Mouse (Mus musculus) left cerebral cortex, postnatal 10 days (tissue): ENCODE data around the gene Gcm2. TPM values are rescaled to one million over a fixed set of nuclear protein-coding genes. Genes with fewer than 3 reads are reported as not detected.

ENCODE experiments used
- DNase-seq, 2 experiments: peaks; one replicate each; pipeline ENCODE4 v3.0.0; 2021 to 2022; ENCODE audit warnings: low spot score in 2 of 2, mixed read lengths in 1 of 2; ENCODE audit errors: extremely low spot score in 1 of 2
- intact Hi-C: fragments of 180-260 bp; cut with DNase I; formaldehyde crosslinking; loops from one replicate; pipeline ENCODE4 v1.15.1; 2025
- total RNA-seq, 2 experiments: library from RNA; stranded (reverse); gene quantifications; 2 replicates each; pipeline ENCODE4 v1.2.3; 2021

Gene Gcm2
- total RNA-seq, 2 experiments from 2014 or later, result not detected

DNA sequence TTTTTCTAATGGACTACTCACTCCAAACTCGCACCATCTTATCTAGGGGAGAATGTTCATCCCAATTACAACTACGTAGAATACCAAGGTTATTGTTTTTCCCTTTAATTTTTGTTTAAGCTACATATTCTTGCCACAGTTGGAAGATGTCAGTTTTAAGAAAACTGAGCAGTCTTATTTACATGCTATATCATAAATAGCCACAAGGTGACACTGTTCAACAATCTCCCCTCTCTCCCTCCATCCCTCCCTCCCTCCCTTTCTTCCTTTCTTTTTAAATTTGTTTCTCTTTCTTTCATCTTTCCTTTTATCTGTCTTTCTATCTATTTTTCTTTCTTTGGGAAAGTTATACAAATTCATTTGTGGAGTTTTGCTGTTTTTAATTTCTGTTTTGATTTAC is 25.7 kb downstream of the Gcm2 start:
- intact Hi-C loops, result loop anchor here (2.0 to 10.0 kb wide), 2 partner anchors 154 to 490 kb away; no protein-coding TSS in a partner anchor
- no peak for DNase-seq

DNA sequence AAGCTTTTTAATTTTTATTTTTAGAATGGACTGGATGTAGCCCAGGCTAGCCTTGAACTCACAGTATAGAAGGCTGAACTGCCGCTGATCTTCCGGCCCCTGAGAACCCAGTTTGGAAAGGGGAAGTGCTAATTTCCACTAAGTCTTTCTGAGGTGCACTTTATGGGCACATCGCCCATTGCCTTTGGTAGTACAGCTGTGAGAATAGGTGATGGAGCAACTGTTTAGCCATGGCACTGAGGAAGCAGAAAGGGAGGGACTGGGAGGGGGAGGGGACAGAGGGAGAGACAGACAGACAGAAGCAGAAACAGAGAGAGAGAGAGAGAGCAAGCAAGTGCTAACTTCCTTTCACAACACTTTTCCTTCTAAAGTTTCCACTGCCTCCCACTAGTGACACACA is 26.3 kb downstream of the Gcm2 start:
- intact Hi-C loops, result loop anchor here (2.0 to 10.0 kb wide), 2 partner anchors 154 to 490 kb away; no protein-coding TSS in a partner anchor

DNA sequence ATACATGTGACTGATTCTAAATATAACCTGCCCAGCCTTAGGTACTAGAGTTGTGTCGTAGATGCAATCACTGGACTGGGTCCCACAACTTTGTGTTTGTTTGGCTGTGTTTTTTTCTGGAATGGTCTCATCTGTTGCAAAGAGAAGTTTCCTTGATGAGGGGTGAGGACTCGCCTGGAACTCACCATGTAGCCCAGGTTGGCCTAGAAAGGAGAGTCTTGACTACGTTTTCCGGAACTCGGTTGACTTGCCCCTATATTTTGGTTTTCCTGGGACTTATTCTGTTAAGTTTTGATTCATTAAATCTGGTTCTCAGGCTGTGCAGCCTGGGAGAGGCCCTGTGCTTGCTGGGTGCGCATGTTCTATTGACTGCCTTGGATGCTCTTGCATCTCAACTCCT is 30.1 kb downstream of the Gcm2 start:
- intact Hi-C loops, result loop anchor here (10.0 kb wide), 1 partner anchor 494 kb away; no protein-coding TSS in a partner anchor
- no peak for DNase-seq

More for the DNA sequence above, 26.3 kb downstream of the Gcm2 start:
- no peak for DNase-seq

DNA sequence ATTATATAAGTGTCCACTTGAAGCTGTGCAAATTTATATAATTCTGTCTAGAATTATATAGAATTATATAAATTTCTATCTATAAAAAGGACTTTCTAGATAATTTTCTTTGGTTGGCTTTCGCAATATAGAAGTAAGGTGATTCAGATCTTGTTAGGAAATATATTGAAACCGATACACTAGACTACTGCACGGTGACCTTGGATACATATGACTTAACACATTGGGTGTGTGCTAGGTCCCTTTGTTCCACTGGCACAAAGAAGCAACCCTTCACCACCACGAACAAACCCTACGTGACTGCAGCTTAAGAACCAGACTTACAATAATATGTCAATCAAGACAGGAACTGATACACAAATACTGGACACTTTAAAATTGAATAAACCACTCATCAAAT is 31.0 kb downstream of the Gcm2 start:
- no peak for DNase-seq
- intact Hi-C loops, result loop anchor here (10.0 kb wide), 1 partner anchor 495 kb away; no protein-coding TSS in a partner anchor

DNA sequence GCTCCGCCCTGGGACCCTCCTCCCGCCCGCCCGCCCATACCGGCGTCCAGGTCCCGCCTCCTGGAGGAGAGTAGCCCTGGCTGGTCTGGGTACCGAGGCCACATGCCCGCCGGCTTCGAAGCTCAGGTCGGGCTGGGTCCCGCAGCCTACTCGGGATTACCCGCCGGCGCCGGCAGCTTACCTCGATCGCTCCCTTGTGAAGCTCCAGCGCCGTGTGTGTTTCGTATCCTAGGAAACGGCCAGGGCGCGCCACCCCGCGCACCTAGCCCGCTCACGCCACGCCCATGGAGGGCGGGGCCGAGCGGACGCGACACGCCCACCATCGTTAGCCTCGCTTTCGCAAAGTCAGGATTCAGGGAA is 31.4 kb downstream of the Gcm2 start, which contains the start of gene Mak:
Mak (minus strand) TSS at position 286 of the 360 bp plus-strand sequence.
- DNase-seq, result peak; percentile 35 to 63
- intact Hi-C loops, result no loop called here

DNA sequence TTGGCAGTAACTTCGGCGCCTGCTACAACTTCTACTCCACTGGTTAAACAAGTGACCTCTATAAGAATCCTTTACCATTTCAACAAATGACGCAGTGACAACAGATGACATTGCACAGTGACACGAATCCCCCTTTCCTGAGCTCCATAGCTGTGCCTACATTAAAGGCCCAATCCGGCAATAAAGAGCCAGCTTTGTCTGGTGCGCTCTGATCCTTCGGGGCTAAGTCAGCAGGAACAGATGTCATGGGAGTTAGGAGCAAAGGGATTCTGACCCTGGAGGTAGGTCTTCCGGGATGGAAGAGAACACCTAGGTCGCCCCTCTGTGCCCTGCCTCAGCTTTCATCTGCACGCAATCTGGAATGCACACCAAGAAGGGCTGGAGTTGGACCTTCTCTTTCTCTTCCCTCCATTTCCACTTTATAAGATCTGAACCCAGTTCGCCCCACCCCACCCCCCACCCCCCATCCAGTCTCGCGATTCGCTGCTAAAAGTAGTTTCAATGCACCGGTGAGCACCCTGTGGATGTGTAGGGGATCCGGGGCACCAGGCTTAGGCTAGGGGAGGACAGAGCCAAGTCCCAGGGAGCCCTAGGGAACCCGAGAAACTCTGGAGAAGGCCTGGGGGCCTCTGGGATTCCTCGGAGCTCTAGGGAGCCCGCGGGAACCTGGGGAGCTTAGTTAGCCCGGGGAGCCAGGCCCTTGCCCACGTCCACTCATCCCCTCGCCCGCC is 32.0 kb downstream of the Gcm2 start:
- DNase-seq, result no peak
- intact Hi-C loops, result no loop called here

DNA sequence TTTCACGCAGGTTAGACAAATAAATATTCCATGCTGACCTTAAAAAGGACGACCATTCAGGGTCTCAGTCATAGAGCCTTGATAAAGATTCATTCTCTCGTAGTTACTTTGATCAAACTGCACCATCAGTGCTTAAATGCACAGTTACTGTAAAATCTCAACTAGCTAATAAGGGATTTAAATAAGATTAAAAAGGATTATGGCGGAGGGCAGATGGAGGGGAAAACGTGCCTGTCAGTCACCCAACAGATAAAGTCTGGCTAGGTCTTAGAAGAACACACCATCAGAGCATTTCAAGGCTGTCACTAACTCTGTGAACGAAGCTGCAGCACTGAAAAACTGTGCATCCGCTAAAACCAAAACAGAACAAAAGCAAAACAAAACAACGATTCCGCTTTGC is 32.9 kb downstream of the Gcm2 start:
- intact Hi-C loops, result no loop called here
- no peak for DNase-seq

DNA sequence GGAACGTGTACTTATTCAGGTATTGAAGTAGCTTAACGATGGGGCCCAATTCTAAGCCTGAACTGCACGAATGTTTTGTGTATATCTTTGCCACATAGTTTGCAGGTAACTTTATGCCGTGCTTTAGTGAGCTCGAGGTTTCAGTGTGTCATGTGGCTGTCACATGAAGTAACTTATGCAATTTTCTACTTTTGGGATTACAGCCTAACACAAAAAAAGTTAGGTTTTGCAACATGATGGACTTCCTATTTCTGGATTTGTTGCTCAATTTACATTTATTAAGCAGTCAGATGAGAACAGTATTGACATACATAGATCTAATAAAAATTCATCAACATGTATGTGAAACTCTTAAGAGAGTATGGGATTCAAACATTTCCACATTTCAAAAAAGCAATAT is 37.0 kb downstream of the Gcm2 start:
- intact Hi-C loops, result no loop called here
- no peak for DNase-seq

DNA sequence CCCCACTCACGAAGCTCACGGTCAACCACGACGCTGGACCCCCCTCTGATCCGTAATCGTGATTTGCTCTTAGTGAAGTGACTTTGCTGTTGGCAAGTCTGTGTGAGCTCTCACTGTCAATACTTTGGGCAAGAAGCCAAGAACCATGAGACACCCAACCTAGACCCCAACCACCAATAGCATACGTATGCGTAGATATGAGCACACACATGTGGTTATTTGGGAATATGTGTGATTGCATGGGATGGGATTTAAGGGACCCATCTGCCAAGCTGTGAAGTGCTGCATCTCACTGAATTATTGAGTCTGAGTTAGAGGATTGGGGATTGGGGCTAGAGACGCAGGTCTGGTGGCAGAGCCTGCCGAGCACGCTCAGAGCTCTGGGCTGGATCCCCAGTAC is 39.2 kb downstream of the Gcm2 start:
- intact Hi-C loops, result no loop called here
- no peak for DNase-seq

DNA sequence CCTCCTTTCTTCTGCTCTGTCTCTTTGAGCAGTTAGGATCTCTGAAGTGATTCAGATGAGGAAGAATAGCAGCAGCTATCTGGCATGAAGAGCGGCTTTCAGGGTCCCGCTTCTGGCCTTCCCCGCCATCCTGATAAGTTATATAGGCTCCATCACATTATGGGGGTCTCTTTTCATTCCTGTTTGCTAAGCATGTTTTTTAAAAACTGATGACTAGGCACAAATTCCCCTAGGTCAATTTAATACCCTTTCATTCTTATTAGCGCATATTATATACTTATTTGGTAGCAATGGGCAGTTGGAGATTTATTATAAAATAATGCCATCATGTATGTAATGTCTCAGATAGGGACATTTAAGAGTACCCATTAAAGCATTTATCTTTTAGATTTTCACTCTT is 43.2 kb downstream of the Gcm2 start:
- intact Hi-C loops, result no loop called here
- DNase-seq, result no peak

DNA sequence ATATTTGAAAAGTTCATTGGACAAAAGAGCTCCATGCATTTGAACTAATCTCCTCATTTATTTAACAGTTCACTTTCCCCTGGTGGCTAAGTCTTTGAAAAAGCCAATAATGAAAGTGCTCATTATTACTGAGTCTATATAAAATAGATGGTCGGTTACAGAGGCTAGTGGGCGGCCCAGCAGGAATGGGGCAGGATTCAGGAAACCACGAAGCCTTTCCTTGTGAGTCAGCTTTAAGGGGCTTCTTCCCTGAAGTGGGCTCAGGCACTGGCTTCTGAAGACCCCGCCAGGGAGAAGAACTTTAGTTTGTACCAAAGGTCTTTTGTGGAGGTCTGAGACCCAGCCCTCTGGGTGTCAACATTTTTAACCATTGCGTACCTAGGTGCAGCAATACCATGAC is 58.9 kb downstream of the Gcm2 start:
- intact Hi-C loops, result no loop called here
- no peak for DNase-seq

Other genes starting within 250 kb of the Gcm2 start
- gene Pak1ip1, start 110.0 kb downstream of the Gcm2 start, total RNA-seq, result 10 to 100 TPM; 31.6 to 32.6 TPM
- gene Tmem14c, start 94.7 kb downstream of the Gcm2 start, total RNA-seq, result 10 to 100 TPM; 65.1 to 67.8 TPM
- gene Mak, start 31.3 kb downstream of the Gcm2 start, total RNA-seq, result 1 to 10 TPM; 1.2 to 2.1 TPM
- under 1 TPM in 1 of 2 experiments, not detected in 1; 0.49 TPM for gene Sycp2l, start 3.3 kb upstream of the Gcm2 start, total RNA-seq
- 10 to 100 TPM; 39.2 to 39.6 TPM for gene Elovl2, start 109.4 kb upstream of the Gcm2 start, total RNA-seq
- gene Smim13, start 138.8 kb upstream of the Gcm2 start, total RNA-seq, result 100 to 1,000 TPM; 157 to 163 TPM
- not detected for gene Gm17364, start 162.9 kb upstream of the Gcm2 start, total RNA-seq